Mouse (Mus musculus) thymus, postnatal 0 days (tissue): Measurements from ENCODE around the gene Syncrip. TPM values are rescaled to one million over a fixed set of nuclear protein-coding genes. Genes with fewer than 3 reads are reported as not detected.

Experiments
- DNase-seq: peaks from one replicate; pipeline ENCODE4 v3.0.0-alpha.2; 2015; ENCODE audit warnings: low spot score
- polyA plus RNA-seq: library from polyadenylated mRNA; unstranded; fragments of >200 nt; fragmentation: Nextera tagmentation; extraction: Ambion mirVana; gene quantifications from 2 replicates; pipeline ENCODE4 v1.2.1, GENCODE M21; 2015

The Syncrip gene
- 114 and 132 TPM in 2 replicates for polyA plus RNA-seq

DNA sequence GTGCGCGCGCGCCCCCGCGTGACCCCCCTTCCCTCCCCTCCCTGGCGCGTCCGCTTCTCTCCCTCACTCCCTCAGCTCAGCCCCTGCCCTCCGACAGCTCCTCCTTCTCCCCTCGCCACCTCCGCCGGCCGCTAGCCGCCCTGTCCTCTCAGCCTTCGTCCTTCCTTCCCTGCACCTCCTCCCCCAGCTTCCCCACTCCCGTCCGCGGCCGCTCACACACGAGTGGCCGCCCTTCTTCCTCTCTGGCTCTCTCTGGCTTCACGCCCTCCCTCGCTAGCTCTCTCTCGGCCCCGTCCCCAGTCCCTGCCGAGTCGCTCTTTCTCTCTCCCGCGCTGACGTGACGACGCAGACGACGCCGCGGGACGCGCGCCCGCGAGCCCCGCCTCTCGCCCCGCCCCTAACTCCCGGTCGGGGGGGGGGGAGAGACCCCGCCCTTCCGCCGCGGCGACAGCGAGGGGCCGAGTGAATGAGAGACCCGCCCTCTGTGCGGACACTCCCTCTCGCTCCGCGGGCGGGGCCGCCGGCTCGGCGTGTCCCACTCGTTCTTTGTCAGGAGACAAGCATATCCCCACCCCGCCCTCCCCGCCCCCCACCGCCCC lies at the start of gene Syncrip:
TSS of gene Syncrip (minus strand) at position 345 of the 599 bp plus-strand sequence.
- peak; percentile 94 for DNase-seq

DNA sequence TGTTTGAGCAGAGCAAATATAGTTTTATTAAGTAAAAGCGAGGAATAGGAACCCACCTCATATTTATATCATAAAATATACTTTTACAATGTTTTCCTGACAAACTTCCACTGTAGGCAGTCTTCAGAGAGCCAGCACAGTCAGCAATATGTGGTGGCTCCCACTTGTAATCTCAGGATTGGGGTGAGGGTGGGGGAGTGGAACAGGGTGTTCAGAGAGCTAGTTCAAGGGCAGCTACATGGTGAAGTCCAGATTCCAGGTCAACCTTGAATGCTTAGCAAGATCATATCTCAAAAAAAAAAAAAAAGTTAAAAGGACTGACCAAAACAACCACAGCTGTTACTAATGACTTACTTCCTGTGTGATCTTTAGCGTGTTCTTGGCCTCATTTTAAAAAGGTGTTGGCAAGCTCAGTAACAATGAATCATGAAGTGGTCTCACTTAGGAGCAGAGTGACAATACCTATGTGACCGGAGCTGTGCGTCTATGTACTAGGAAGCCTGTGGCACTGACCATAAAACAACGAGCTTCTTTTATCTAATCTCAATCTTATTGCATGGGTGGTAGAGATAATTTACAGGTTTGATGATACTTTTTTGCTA lies 47.7 kb upstream of the Syncrip start:
- no peak for DNase-seq

- DNase-seq: no peak
Observed at GRCm38 (mm10) chr9:88529571-88529970, 47.2 kb upstream of the Syncrip start.

- DNase-seq: no peak
Observed at GRCm38 (mm10) chr9:88528736-88529135, 46.4 kb upstream of the Syncrip start.

GRCm38 (mm10) chr9:88527956-88528355 lies 45.6 kb upstream of the Syncrip start:
- DNase-seq: no peak

GRCm38 (mm10) chr9:88525341-88525740 lies 43.0 kb upstream of the Syncrip start:
- DNase-seq: no peak

GRCm38 (mm10) chr9:88524796-88525195 lies 42.4 kb upstream of the Syncrip start:
- DNase-seq: no peak

GRCm38 (mm10) chr9:88524367-88524766 lies 42.0 kb upstream of the Syncrip start:
- no peak for DNase-seq

- no peak for DNase-seq
Observed at GRCm38 (mm10) chr9:88523335-88523668, 40.9 kb upstream of the Syncrip start.

- peak; percentile 98 for DNase-seq
Observed at GRCm38 (mm10) chr9:88522569-88523334, 40.4 kb upstream of the Syncrip start.

- no peak for DNase-seq
Observed at GRCm38 (mm10) chr9:88521961-88522568, 39.7 kb upstream of the Syncrip start.

DNA sequence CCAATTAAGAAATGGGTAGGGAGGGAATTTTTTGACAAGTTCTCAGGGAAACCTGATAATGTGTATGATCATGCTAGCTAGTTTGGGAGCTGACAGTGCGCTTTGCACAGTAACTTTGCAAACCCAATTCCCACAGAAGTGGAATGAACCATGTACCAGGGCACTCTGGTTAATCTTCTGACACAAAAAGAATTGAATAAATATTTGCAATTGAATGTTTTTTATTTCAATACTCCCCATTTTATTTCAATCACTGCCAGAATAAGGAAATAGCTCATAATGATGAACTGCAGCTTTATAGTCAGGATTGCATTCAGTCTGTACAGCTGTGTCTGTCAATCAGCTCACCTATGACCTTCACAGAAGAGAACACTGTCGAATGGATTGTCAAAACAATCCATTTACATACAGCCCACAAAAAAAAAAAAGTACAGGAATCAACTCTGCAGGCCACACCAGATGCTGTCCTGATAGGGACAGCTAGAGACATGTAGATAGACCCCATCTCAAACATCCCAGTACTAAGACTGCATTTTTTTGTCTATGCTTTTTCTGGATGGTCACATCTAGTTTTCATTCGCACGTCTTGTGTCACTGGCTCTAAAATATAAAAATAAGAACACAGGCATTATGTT lies 38.6 kb upstream of the Syncrip start:
- DNase-seq: no peak

DNA sequence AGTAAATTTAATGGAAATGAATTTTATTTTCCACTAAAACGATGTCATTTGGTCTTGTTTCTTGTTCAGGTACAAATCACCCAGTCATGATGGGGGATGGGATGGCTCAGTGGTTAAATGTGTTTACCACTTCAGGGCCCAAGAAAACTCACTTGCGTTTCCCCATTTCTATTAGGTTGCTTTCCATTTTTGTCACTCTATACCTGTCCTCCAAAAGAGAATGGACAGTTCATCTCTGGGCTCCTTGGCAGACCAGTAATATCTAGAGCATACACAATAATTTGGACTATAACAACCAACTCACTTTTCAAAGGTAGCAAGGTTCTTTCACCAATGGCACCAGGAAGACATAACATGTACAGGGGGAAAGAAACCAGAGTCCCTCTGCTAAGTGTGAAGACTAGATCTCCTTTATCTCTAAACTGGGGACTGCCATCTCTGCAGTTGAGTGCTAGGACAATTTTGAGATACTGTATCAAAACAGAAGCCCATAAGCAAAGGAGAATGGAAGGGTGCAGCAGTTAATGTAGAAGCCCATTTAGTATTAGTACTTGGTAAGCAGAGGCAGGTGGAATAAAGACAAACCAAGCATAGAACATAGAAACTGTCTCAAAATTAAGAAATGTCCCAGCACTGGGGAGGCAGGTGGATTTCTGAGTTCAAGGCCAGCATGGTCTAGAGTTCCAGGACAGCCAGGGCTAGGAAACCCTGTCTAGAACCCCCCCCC lies 37.9 kb upstream of the Syncrip start:
- DNase-seq: no peak

DNA sequence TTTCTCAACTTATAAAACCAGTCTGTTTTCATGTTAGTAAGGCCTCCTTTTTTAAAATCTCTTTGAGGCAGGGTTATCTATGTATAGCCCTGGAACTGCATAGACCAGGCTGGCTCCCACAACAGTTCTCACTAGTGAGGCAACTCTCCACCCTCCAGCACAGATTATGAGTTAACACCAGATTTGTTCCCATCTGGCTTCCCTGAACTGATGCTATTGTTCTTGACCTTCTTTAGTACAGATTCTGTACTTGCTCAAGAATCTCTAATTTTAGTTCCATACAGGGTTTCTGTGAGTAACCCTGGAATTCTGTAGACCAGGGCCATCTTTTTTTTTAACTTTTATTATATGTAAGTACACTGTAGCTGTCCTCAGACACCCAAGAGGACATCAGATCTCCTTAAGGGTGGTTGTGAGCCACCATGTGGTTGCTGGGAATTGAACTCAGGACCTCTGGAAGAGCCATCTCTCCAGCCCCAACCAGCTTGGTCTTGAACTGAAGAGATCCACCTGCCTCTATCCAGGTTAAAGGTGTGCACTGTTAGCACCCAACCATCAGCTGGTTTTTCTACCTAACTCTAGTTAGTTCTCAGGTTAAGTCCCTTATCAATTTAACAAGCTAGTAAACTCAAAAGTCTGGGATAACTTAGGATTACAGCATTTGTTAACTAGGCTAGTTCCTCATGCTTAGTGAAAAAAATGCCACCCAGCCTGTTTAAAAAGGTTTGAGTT lies 37.2 kb upstream of the Syncrip start:
- no peak for DNase-seq

DNA sequence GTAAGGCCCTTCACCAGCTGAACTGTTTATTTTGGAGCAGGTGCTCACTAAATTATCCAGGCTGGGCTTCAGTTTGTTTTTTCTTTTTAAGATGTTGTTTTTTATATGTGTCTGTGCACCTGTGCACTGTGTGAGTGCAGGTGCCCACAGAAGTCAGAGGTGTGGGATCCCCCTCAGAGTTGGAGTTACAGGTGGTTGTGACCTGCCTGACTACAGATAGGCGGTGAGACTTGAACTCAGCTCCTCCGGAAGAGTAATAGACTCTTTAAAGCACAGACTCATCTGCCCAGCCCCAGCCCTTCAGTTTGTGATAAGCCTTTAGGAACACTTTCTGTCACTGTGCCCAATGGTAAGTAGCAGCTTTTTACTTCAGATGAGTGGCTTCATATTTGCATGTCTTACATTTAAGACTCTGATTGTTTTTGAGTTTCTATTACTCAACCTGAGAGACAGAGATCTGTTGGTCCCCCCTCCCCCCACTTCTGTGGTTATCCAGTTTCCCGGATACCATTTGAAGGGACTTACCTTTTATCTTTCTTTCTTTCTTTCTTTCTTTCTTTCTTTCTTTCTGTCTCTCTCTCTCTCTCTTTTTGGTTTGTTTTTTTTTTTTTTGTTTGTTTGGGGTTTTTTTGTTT lies 34.1 kb upstream of the Syncrip start:
- no peak for DNase-seq

DNA sequence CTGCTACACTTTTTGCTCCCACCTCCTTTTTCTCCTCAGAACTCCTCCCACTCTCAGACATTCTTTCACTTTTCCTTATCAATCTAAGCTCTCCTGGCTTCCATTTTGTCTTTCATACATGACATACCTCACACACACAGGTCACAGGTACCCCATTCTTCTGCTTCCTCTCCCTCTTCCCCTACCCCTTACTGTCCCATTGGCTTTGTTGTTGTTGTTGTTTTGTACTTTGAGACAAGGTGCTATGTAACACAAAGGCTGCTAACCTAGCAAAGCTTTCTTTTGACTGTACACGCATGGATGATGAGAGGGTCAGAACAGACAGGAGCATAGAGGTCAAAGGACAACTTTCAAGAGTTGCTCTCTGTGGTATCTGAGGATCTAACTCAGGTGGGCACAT lies 33.2 kb upstream of the Syncrip start:
- no peak for DNase-seq

DNA sequence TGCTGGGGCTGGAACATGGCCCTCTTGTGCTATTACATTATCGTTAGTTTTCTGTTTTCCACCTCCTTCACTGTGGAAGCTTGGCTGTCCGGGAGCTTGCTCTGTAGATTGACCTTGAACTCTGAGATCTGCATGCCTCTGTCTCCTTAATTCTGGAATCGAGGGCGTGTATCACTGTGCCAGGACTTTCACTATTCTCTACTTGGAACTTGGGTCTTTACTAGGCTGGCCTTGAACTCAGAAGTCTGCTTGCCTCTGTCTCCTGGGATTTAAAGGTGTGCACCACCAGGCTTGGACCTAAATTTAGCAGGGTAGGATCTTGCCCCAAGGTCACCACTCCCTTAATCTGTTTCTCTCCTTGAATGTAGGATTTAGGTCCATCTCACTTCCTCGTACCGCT lies 19.5 kb upstream of the Syncrip start:
- no peak for DNase-seq

DNA sequence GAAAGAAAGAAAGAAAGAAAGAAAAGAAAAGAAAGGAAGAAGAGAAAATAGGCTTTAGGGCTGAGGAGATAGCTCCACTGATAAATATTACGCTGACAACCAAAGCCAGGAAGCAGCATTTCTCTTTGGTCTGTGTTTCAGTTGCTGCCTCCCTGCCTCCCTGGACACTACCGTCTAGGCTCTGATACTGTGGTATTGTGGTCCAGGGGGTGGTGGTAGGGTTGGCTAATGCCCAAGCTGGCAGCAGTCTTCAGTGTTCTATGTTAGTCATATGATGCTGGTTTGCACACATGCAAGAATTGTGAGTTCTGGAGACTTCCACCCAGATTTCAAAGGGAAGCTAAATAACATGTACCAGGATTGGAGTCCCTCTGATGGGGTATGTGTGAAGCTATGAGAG lies 17.7 kb upstream of the Syncrip start:
- no peak for DNase-seq

DNA sequence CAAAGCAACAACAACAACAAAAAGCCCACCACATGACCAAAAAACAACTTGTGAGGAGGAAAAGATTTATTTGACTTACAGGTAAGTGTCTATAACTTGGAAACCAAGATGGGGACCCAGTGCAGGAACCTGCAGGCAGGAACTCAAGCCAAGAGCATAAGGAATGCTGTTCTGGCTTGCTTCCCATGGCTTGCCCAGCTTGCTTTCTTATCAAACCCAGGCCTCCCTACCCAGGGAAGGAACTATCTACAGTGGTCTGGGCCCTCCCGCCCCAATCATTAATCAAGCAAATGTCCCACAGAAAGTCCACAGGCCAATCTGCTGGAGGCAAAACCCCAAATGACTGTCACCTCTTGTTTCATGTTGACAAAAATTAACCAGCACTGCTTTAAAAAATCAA lies 10.1 kb upstream of the Syncrip start:
- no peak for DNase-seq

- DNase-seq: no peak
Observed at GRCm38 (mm10) chr9:88484531-88484930, 2.2 kb upstream of the Syncrip start.
